Mouse (Mus musculus): ENCODE data around the gene Rapgef1. TPM values are rescaled to one million over a fixed set of nuclear protein-coding genes. Genes with fewer than 3 reads are reported as not detected.

Rapgef1 gene
- total RNA-seq, 2 experiments from 2014 or later = 118 to 128 TPM

- peak; percentile 89 to 96 for DNase-seq (ENCODE audit: low spot score in 2 of 2)
Measured at GRCm38 (mm10) chr2:29787104-29787917, 167.8 kb downstream of the Rapgef1 start, which contains the start of gene Coq4. TSS of gene Coq4 (plus strand) at chr2:29787493.

GRCm38 (mm10) chr2:29787937-29788681 is 168.6 kb downstream of the Rapgef1 start, which contains the start of gene Trub2:
TSS of gene Trub2 (minus strand) at chr2:29788502.
- DNase-seq (ENCODE audit: low spot score in 2 of 2) = peak; percentile 79 to 85

Other genes starting within 250 kb of the Rapgef1 start
- 1 to 10 TPM in 1 of 2 experiments, under 1 TPM in 1; 0.60 to 1.4 TPM for gene Gm13420, start 132.0 kb downstream of the Rapgef1 start, total RNA-seq (2021)
- gene Gm13547, start 139.6 kb downstream of the Rapgef1 start, total RNA-seq (2021) = not detected
- gene Coq4, start 167.8 kb downstream of the Rapgef1 start, total RNA-seq (2021) = 10 to 100 TPM; 27.2 to 30.7 TPM
- 10 to 100 TPM; 49.0 to 56.9 TPM for gene Trub2, start 168.8 kb downstream of the Rapgef1 start, total RNA-seq (2021)
- 10 to 100 TPM; 88.9 to 89.8 TPM for gene Slc27a4, start 182.9 kb downstream of the Rapgef1 start, total RNA-seq (2021)
- gene Urm1, start 200.4 kb downstream of the Rapgef1 start, total RNA-seq (2021) = 10 to 100 TPM; 52.4 to 63.0 TPM
- gene Cercam, start 249.4 kb downstream of the Rapgef1 start, total RNA-seq (2021) = 10 to 100 TPM in 1 of 2 experiments, 1 to 10 TPM in 1; 8.0 to 12.2 TPM

Data from layer of hippocampus, postnatal 14 days (tissue).